Mouse (Mus musculus) embryonic fibroblast, embryonic 13.5 days (primary cell): ENCODE measurements around the gene Osbpl7. TPM values are rescaled to one million over a fixed set of nuclear protein-coding genes. Genes with fewer than 3 reads are reported as not detected.

Experiments
- H3K27ac ChIP-seq: 2 replicates; pipeline ENCODE4 v1.5.1; 2012; ENCODE audit warnings: low read length, control low read depth, inconsistent platforms; ENCODE audit not compliant: insufficient read depth
- H3K4me1 ChIP-seq: 2 replicates; pipeline ENCODE4 v1.6.1; 2011; ENCODE audit warnings: low read length; ENCODE audit not compliant: control insufficient read depth, insufficient read depth
- H3K4me3 ChIP-seq: 2 replicates; pipeline ENCODE4 v1.5.1; 2011; ENCODE audit warnings: mild to moderate bottlenecking, control low read depth, low read length; ENCODE audit not compliant: insufficient read depth
- CTCF ChIP-seq: IDR thresholded peaks from 2 replicates; pipeline ENCODE4 v1.5.1; 2011; ENCODE audit warnings: mild to moderate bottlenecking, control low read depth, low read length, moderate library complexity, borderline replicate concordance; ENCODE audit not compliant: insufficient read depth
- POLR2A ChIP-seq: IDR thresholded peaks from 2 replicates; pipeline ENCODE4 v1.6.1; 2011; ENCODE audit warnings: low read depth, mild to moderate bottlenecking, control low read depth, low read length, moderate library complexity
- polyA plus RNA-seq: library from polyadenylated mRNA; stranded (reverse); fragments of >200 nt; gene quantifications from 2 replicates; pipeline ENCODE4 v1.2.4, GENCODE M21; 2011; ENCODE audit warnings: low read depth; ENCODE audit not compliant: missing spikeins, insufficient read length

Osbpl7 gene
- polyA plus RNA-seq, 1 experiment: 7.3 TPM

GRCm38 (mm10) chr11:97021121-97021765 is 29.2 kb upstream of the Osbpl7 start:
- H3K27ac ChIP-seq: no peak overlapping the region
- peaks cover 5% of the 10 kb centered on the region; the same call in 1 of the 2 replicates for H3K4me1 ChIP-seq
- TF ChIP-seq CTCF: no peak
- TF ChIP-seq POLR2A: no peak
- H3K4me3 ChIP-seq: no peak overlapping the region

GRCm38 (mm10) chr11:97021873-97022484 is 28.4 kb upstream of the Osbpl7 start:
- TF ChIP-seq CTCF: peak; percentile 65
- TF ChIP-seq POLR2A: no peak

GRCm38 (mm10) chr11:97024977-97025376 is 25.5 kb upstream of the Osbpl7 start:
- Histone ChIP-seq H3K4me1 (peaks cover 5% of the 10 kb centered on the region; the same call in 1 of the 2 replicates), H3K27ac (peak overlapping the region; percentile 99; the same call in 1 of the 2 replicates), H3K4me3 (no peak overlapping the region)
- peak; percentile 40; the same call in 1 of the 2 replicates for TF ChIP-seq POLR2A
- no peak for TF ChIP-seq CTCF

More at GRCm38 (mm10) chr11:97021873-97022484, 28.4 kb upstream of the Osbpl7 start:
- Histone ChIP-seq H3K4me1 (peaks cover 5% of the 10 kb centered on the region; the same call in 1 of the 2 replicates), H3K4me3 (peak overlapping the region; percentile 50), H3K27ac (no peak overlapping the region)

GRCm38 (mm10) chr11:97025721-97026344 is 24.6 kb upstream of the Osbpl7 start:
- Histone ChIP-seq H3K27ac (peak overlapping the region; percentile 99), H3K4me1 (peaks cover 5% of the 10 kb centered on the region; the same call in 1 of the 2 replicates), H3K4me3 (peak overlapping the region; percentile 40)
- TF ChIP-seq CTCF (peak; percentile 81), POLR2A (peak; percentile 81)

GRCm38 (mm10) chr11:97029686-97030417 is 20.6 kb upstream of the Osbpl7 start, which contains the start of gene Scrn2:
Gene Scrn2 (plus strand): TSS chr11:97029938.
- Histone ChIP-seq H3K4me3 (peak within 1 kb of the TSS; percentile 64), H3K27ac (0 out of 2 replicates have a peak within 1 kb of the TSS, but pooled peaks have one; percentile 7), H3K4me1 (peaks cover 5% of the 10 kb centered on the region; the same call in 1 of the 2 replicates)
- TF ChIP-seq CTCF: peak; percentile 88
- TF ChIP-seq POLR2A: peak; percentile 63

- Histone ChIP-seq H3K27ac (no peak overlapping the region), H3K4me1 (no peaks in the 10 kb centered on the region)
- TF ChIP-seq POLR2A (no peak), CTCF (no peak)
Measured at GRCm38 (mm10) chr11:97030426-97030825, 20.0 kb upstream of the Osbpl7 start.

GRCm38 (mm10) chr11:97031977-97032376 is 18.5 kb upstream of the Osbpl7 start:
- Histone ChIP-seq H3K27ac (no peak overlapping the region), H3K4me1 (no peaks in the 10 kb centered on the region), H3K4me3 (no peak overlapping the region)
- no peak for TF ChIP-seq POLR2A

More at GRCm38 (mm10) chr11:97030426-97030825, 20.0 kb upstream of the Osbpl7 start:
- peak overlapping the region; percentile 64 for H3K4me3 ChIP-seq

- TF ChIP-seq POLR2A (no peak), CTCF (no peak)
- Histone ChIP-seq H3K4me1 (no peaks in the 10 kb centered on the region), H3K27ac (no peak overlapping the region), H3K4me3 (no peak overlapping the region)
Measured at GRCm38 (mm10) chr11:97032499-97032898, 17.9 kb upstream of the Osbpl7 start.

- no peaks in the 10 kb centered on the region for H3K4me1 ChIP-seq
- no peak overlapping the region for H3K4me3 ChIP-seq
- H3K27ac ChIP-seq: no peak overlapping the region
- TF ChIP-seq POLR2A (no peak), CTCF (no peak)
Measured at GRCm38 (mm10) chr11:97033781-97034180, 16.6 kb upstream of the Osbpl7 start.
